Mouse (Mus musculus): ENCODE data around the gene Prkce.
A peak's percentile ranks its signal among the peaks of the same experiment; 100 is the strongest.
"Not testable (repeated sequence)": the region's sequence is repeated elsewhere in the genome, so short reads cannot be mapped to it uniquely, and the experiment has no call there.

Gene Prkce

DNA sequence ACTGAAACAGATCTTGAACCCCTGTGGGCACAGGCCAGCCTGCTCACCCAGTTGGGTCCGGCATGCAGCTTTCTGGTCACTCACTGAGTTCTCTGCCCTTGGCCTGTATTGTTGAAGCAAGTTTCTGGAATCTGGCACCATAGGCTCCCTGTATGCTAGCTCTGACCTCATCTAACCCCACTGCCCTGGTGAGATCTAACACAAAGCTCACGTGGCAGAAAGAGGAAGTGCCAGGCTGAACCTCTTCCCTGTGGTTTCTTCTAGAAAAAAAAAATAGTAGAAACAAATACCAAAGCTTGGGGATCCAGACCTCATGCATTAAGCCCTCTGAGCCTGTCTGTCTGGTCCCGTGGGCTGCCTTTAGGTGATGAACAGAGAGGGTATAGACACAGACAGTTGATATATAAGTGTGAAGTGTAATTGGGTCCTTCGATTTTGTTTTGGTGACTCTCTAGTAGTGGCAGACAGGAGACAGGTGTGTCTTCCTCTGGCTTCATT, 279.6 kb downstream of the Prkce start:
- no peak for DNase-seq (ENCODE audit: low spot score)

- no peak for DNase-seq (ENCODE audit: low spot score)
Observed at GRCm38 (mm10) chr17:86452934-86453333, 285.3 kb downstream of the Prkce start.

- DNase-seq (ENCODE audit: low spot score) = no peak
Observed at GRCm38 (mm10) chr17:86453673-86454350, 286.2 kb downstream of the Prkce start.

DNA sequence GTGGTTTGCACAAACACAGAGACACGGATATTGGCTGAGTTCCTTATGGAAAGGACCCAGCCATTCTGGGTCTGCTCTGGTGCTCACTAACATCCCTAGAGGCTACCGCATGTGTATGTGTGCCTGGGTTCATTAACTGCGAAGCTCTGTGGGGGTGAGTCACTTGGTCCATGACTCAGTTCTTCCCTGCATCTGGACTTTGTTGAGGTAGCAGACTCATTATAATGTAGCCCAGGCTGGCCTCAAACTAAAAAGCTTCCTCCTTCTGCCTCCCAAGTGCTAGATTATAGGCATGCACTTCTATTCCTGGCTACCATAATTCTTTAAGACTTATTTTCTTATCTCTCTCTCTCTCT, 286.7 kb downstream of the Prkce start:
- DNase-seq (ENCODE audit: low spot score) = no peak

DNA sequence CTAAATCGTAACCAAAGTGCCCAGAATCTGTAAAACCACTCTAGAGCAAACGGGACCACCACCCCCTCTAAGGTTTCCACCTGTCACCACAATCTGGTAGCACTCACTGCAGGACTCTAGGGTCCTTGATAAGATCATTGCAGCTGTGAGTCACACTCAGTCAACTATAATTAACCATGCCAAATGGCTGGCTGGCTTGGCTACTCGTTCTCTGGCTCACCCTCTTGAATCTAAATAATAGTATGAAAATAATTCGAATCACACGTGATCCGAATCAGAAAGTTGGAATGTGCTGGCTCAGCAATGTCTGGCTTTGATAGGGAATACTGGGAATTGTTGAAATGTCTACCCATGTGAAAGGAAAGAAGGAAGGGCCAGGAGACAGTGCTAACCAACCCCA, 288.9 kb downstream of the Prkce start:
- no peak for DNase-seq (ENCODE audit: low spot score)

GRCm38 (mm10) chr17:86458302-86458980, 290.9 kb downstream of the Prkce start:
- no peak for DNase-seq (ENCODE audit: low spot score)

DNA sequence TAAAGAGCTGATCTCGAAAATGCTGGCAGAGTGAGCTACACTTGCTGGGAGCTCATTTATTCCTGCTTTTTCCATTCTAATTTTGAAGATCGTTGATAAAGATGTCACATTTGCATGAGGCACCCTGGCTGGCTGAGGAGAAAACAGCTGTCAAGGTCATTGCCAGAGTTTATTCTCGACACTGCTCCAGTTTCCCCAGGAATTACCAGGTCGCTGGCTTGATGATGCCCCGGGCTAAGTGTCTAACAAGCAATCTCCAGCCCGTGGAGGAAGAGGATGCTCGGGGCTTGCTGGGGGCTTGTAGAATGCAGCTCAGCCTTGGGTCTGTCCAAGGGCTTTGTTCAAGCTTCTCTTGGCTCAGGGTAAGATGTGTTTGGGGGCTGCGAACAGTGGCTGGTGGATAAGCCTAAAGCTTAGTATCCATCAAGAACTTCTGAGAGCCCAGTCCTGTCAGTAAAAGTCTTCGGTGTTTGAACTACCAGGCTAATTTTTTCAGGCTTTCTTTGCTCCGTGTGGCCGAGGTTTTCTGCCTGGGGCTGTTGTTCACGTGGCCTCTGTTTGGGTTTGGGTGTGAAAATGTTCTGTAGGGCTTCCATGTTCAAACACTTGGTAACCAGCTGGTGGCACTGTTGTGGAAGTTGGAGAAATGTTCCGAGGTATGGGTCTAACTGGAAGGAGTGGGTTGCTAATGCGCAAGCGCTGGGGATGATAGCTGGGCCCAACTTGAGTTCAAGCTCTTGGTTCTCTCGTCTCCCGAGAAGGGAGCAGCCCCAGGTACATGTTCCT, 293.3 kb downstream of the Prkce start:
- no peak for DNase-seq (ENCODE audit: low spot score)

DNA sequence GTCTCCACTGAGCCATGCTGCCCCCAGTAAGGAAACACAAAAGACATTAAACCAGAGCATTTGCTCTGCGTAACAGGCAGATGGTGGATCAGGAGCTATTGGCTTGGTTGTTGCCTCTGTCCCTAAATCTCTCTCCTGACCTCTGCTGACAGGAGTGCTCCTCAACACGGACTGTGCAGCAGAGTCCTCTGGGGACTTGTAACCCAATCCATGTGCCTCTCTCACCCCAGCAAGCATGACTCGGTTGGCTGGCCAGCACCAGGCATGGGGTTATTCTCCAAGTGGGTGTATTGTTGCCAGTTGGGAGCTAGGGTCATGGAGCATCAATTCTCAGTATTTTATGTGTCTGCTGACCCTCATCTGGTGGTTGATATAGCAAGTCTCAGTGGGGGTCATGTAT, 295.8 kb downstream of the Prkce start:
- peak; percentile 10 for DNase-seq (ENCODE audit: low spot score)

DNA sequence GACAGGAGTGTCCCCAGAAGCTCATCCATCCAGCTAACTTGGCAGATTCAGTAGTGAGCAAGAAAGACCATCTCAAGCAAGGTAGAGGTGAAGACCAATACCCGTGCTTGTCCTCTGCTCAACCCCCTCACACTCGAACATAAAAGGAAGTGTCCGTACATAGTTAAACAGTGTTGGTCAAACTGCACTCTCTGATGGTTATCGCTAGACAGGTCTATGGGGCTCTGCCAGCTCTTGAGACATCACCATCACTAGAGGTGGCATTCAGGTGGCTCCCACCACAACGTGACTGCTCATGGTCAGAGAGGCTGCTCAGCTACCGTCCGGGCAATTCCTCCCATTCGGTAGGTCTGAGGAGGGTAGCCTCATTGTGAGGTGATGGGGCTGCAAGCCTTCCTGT, 296.6 kb downstream of the Prkce start:
- no peak for DNase-seq (ENCODE audit: low spot score)

DNA sequence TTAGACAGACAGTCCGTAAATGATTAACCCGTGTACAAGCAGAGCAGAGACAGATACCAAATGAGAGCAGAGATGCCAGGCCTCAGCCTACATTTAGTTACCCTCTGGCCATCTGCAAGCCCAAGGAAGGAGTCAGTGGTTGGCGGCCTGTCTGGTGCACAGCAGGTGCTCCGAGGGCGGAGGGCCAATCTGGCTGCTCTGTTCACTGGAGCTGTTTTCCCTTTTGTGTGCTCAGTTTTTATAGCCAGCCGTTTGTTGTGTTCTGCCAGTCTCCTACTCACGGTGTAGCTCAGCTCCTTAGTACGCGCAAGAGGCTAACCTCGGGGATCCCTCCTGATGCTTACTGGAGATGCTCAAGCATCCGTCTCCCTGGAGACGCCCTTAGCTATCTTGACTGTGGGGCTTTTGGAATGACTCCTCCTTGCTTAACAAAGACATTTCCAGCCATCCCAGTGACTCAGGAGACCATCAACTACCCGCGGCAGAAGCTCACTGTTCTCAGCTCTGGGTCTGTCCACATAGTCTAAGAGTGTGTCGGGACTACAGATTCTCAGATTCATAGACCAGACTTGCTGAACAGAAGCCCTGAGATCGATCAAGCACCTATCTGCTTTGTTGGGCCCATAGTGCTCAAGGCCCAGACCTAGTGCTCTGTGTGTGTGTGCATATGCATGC, 297.2 kb downstream of the Prkce start:
- DNase-seq (ENCODE audit: low spot score) = peak; percentile 23

DNA sequence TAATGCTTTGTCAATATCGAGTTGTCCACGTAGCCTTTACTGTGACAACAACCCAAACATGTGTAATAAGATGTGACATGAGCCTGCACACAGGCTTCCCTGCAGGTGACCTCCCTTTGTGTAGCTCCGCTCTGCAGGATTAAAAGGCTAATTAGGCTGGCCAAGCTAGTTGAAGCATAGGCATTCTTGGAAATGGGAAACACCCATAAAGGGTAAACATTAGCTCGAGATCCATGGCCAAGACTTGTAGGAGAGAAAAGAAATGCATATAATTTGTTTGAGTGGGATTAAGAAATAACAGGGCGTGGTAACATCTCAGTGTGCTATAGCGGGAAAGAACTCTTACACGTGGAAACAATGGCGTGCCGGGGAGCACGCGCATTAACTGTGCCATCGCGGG, 298.3 kb downstream of the Prkce start:
- DNase-seq (ENCODE audit: low spot score) = peak; percentile 29

- no peak for DNase-seq (ENCODE audit: low spot score)
Observed at GRCm38 (mm10) chr17:86466412-86466811, 298.8 kb downstream of the Prkce start.

- no peak for DNase-seq (ENCODE audit: low spot score)
Observed at GRCm38 (mm10) chr17:86466871-86467270, 299.3 kb downstream of the Prkce start.

DNA sequence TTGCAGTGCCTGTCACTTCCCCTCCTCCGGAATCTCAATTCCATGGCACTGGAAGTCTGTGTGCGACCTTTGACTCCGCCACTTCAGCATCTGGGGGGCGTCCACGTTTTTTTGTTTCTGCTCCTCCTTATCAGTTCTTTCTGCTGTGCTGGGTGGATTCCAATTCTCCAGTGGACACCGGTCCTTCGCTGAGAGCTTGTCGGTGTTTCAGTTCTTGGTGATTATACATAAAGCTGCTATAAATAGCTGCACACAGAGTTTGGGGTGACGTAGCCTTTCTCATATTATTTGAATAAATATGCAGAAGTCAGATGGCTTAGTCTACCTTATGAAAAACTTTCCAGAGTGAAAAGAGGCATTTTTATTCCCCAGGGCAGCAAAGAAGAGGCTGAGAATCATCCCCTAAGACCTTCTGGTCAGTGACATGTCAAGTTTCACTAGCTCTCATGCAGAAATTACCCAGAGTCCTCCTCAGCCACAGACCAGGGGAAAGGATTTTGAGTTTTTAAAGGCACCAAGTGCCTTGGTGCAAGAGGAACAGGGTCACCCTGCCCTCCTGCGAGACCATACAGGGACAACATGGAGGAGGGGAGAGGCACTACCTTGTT, 299.8 kb downstream of the Prkce start:
- DNase-seq (ENCODE audit: low spot score) = no peak

- no peak for DNase-seq (ENCODE audit: low spot score)
Observed at GRCm38 (mm10) chr17:86467967-86468366, 300.4 kb downstream of the Prkce start.

- no peak for DNase-seq (ENCODE audit: low spot score)
Observed at GRCm38 (mm10) chr17:86470160-86470559, 302.6 kb downstream of the Prkce start.

GRCm38 (mm10) chr17:86471684-86472083, 304.1 kb downstream of the Prkce start:
- DNase-seq (ENCODE audit: low spot score) = peak; percentile 39

- DNase-seq (ENCODE audit: low spot score) = no peak
Observed at GRCm38 (mm10) chr17:86476674-86477073, 309.1 kb downstream of the Prkce start.

DNA sequence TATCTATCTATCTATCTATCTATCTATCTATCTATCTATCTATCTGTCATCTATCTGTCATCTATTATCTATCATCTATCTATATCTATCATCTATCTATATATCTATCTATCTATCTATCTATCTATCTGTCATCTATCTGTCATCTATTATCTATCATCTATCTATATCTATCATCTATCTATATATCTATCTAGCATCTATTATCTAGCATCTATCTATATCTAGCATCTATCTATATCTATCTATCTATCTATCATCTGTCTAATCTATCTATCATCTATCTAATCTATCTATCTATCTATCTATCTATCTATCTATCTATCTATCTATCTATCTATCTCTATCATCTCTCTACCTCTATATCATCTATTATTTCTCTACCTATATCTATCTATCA, 309.8 kb downstream of the Prkce start:
- DNase-seq (ENCODE audit: low spot score) = not testable (repeated sequence)

DNA sequence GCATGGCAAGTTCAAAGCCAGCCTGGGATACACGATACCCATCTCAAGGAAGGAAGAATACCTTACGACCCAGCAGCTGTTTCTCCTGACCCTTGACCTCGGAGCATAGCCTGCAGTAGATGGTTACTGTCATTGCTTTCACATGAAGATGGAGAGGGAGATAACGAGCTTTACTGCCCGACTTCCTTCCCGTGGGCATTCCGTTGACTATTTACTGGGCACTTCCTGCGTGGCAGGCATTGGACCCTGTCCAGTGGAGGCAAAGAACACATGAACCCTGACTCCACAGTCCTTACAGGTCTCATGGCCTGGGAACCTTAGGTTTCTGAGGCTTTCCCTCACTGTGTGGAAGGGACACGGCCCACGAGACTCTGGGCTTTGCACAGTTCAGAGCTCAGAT, 311.8 kb downstream of the Prkce start:
- DNase-seq (ENCODE audit: low spot score) = no peak

- DNase-seq (ENCODE audit: low spot score) = no peak
Observed at GRCm38 (mm10) chr17:86482675-86483074, 315.1 kb downstream of the Prkce start.
